Mouse (Mus musculus): ENCODE measurements at regions not wholly inside any gene's neighbourhood (a gene's known extent, or its start where the extent isn't known, plus 50 kb on each side); places are given as distances from the start of the nearest gene placed in this dataset.
A peak's percentile ranks its signal among the peaks of the same experiment; 100 is the strongest.

- intact Hi-C loops (cut with DNase I) = no loop called here
- peak in 1 of 2 experiments; percentile 7 for DNase-seq (ENCODE audit: low spot score in 2 of 2)
Measured at GRCm38 (mm10) chr10:55767571-55767970, 339.1 kb upstream of the Msl3l2 start.

GRCm38 (mm10) chr10:55769642-55770041, 337.1 kb upstream of the Msl3l2 start:
- intact Hi-C loops (cut with DNase I) = no loop called here
- no peak for DNase-seq (ENCODE audit: low spot score in 2 of 2)

- intact Hi-C loops (cut with DNase I) = no loop called here
- DNase-seq (ENCODE audit: low spot score in 2 of 2) = no peak
Measured at GRCm38 (mm10) chr10:55782674-55783469, 323.8 kb upstream of the Msl3l2 start.

GRCm38 (mm10) chr10:55813966-55814365, 292.8 kb upstream of the Msl3l2 start:
- intact Hi-C loops (cut with DNase I) = no loop called here
- DNase-seq (ENCODE audit: low spot score in 2 of 2) = no peak

- no peak for DNase-seq (ENCODE audit: low spot score in 2 of 2)
- intact Hi-C loops (cut with DNase I) = no loop called here
Measured at GRCm38 (mm10) chr10:55851361-55851760, 255.4 kb upstream of the Msl3l2 start.

- intact Hi-C loops (cut with DNase I) = no loop called here
- no peak for DNase-seq (ENCODE audit: low spot score in 2 of 2)
Measured at GRCm38 (mm10) chr10:55892606-55893005, 214.1 kb upstream of the Msl3l2 start.

GRCm38 (mm10) chr10:55929100-55929499, 177.6 kb upstream of the Msl3l2 start:
- no peak for DNase-seq (ENCODE audit: low spot score in 2 of 2)
- intact Hi-C loops (cut with DNase I) = no loop called here

- no peak for DNase-seq (ENCODE audit: low spot score in 2 of 2)
- intact Hi-C loops (cut with DNase I) = no loop called here
Measured at GRCm38 (mm10) chr10:55933993-55934392, 172.7 kb upstream of the Msl3l2 start.

- no peak for DNase-seq (ENCODE audit: low spot score in 2 of 2)
- intact Hi-C loops (cut with DNase I) = no loop called here
Measured at GRCm38 (mm10) chr10:55935447-55935846, 171.3 kb upstream of the Msl3l2 start.

GRCm38 (mm10) chr10:55962627-55963203, 144.0 kb upstream of the Msl3l2 start:
- DNase-seq (ENCODE audit: low spot score in 2 of 2) = no peak
- intact Hi-C loops (cut with DNase I) = no loop called here
